Mouse (Mus musculus): ENCODE data around the gene Olfr201.
"Not testable (repeated sequence)": the region's sequence is repeated elsewhere in the genome, so short reads cannot be mapped to it uniquely, and the experiment has no call there.

The Olfr201 gene

GRCm38 (mm10) chr16:59272532-59272931 lies at the start of gene Olfr201:
Gene Olfr201 (minus strand): TSS chr16:59272632.
- in situ Hi-C loops (cut with MboI, MseI), result loop anchor here (5.0 kb wide), 1 partner anchor 45 kb away; no protein-coding TSS in a partner anchor

GRCm38 (mm10) chr16:59318148-59318547 lies 45.7 kb upstream of the Olfr201 start, which contains the start of gene Olfr204:
Gene Olfr204 (minus strand): TSS chr16:59318248.
- in situ Hi-C loops (cut with MboI, MseI), result no loop called here

- in situ Hi-C loops (cut with MboI, MseI), result no loop called here
These were observed 26.1 kb upstream of the Olfr201 start, which contains the start of gene Olfr203 for GRCm38 (mm10) chr16:59298581-59298980. Gene Olfr203 (plus strand): TSS chr16:59298881.

- in situ Hi-C loops (cut with MboI, MseI), result not testable (repeated sequence)
These were observed 15.1 kb upstream of the Olfr201 start for GRCm38 (mm10) chr16:59287576-59287975.

GRCm38 (mm10) chr16:59286693-59287092 lies 14.3 kb upstream of the Olfr201 start, which contains the start of gene Olfr202:
Gene Olfr202 (minus strand): TSS chr16:59286793.
- in situ Hi-C loops (cut with MboI, MseI), result no loop called here

- in situ Hi-C loops (cut with MboI, MseI), result no loop called here
These were observed 11.0 kb upstream of the Olfr201 start for GRCm38 (mm10) chr16:59283476-59283875.

- in situ Hi-C loops (cut with MboI, MseI), result no loop called here
These were observed 8.1 kb upstream of the Olfr201 start for GRCm38 (mm10) chr16:59280542-59280941.

GRCm38 (mm10) chr16:59269097-59269496 lies 3.3 kb downstream of the Olfr201 start:
- in situ Hi-C loops (cut with MboI, MseI), result not testable (repeated sequence)

GRCm38 (mm10) chr16:59249684-59250083 lies 22.7 kb downstream of the Olfr201 start:
- in situ Hi-C loops (cut with MboI, MseI), result no loop called here

GRCm38 (mm10) chr16:59219667-59220066 lies 52.8 kb downstream of the Olfr201 start, which contains the start of gene Olfr199:
Gene Olfr199 (minus strand): TSS chr16:59219767.
- in situ Hi-C loops (cut with MboI, MseI), result not testable (repeated sequence)

- in situ Hi-C loops (cut with MboI, MseI), result not testable (repeated sequence)
These were observed 54.6 kb downstream of the Olfr201 start for GRCm38 (mm10) chr16:59217861-59218260.
